Mouse (Mus musculus): Measurements from ENCODE around the gene Olfr508.
"Not testable (repeated sequence)": the region's sequence is repeated elsewhere in the genome, so short reads cannot be mapped to it uniquely, and the experiment has no call there.

Gene Olfr508

GRCm38 (mm10) chr7:108629694-108630093 is at the start of gene Olfr508:
Olfr508 (plus strand) TSS chr7:108629994.
- H3K4me1 ChIP-seq (replicated peaks; ENCODE audit: low read depth, low read length), result no peaks in the 10 kb centered on the region
- peaks cover 13% of the 10 kb centered on the region for H3K9me3 ChIP-seq (ENCODE audit: low read length)
- H3K27me3 ChIP-seq (ENCODE audit: insufficient read depth, low read length), result no peaks in the 10 kb centered on the region
- no peaks in the 10 kb centered on the region for H3K36me3 ChIP-seq (ENCODE audit: insufficient read depth, low read length)
- TF ChIP-seq NANOG (IDR thresholded peaks at IDR 0.05; ENCODE audit: borderline replicate concordance, low read length) (no peak), POU5F1 (IDR thresholded peaks at IDR 0.05; ENCODE audit: borderline replicate concordance, low read length) (no peak), CTCF (conservative IDR thresholded peaks at IDR 0.05; ENCODE audit: low read length) (no peak)
- no peak within 1 kb of the TSS for H3K4me3 ChIP-seq (replicated peaks; ENCODE audit: low read length)

GRCm38 (mm10) chr7:108589797-108590196 is 40.0 kb upstream of the Olfr508 start:
- no peak overlapping the region for H3K4me3 ChIP-seq (replicated peaks; ENCODE audit: low read length)
- H3K4me1 ChIP-seq (replicated peaks; ENCODE audit: low read depth, low read length), result no peaks in the 10 kb centered on the region
- no peak for TF ChIP-seq POU5F1 (IDR thresholded peaks at IDR 0.05; ENCODE audit: borderline replicate concordance, low read length)
- TF ChIP-seq NANOG (IDR thresholded peaks at IDR 0.05; ENCODE audit: borderline replicate concordance, low read length), result no peak
- no peak for TF ChIP-seq CTCF (conservative IDR thresholded peaks at IDR 0.05; ENCODE audit: low read length)
- no peaks in the 10 kb centered on the region for H3K27me3 ChIP-seq (ENCODE audit: insufficient read depth, low read length)
- no peaks in the 10 kb centered on the region for H3K36me3 ChIP-seq (ENCODE audit: insufficient read depth, low read length)
- H3K9me3 ChIP-seq (ENCODE audit: low read length), result peaks cover 4% of the 10 kb centered on the region

DNA sequence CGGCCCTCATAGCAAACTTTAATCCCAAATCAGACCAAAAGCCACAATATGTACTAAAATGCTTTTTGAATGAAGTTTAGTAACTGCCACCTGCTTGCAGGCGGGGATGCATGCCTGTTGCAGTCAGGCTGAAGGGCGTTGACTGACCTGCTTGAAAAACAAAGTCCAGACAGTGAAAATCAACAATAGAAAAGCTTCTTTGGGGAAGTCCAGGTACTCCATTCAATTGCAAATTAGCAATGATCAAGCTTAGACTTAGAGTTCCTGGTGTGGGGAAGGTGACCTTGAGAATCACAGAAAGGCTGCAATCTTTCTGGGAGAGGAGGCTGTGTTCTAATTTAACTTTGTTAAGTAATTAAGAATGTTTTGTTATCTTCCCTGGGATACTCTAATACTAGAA is 27.9 kb upstream of the Olfr508 start:
- H3K9me3 ChIP-seq (ENCODE audit: low read length), result peaks cover 71% of the 10 kb centered on the region
- H3K4me3 ChIP-seq (replicated peaks; ENCODE audit: low read length); H3K27me3 ChIP-seq (ENCODE audit: insufficient read depth, low read length); H3K4me1 ChIP-seq (replicated peaks; ENCODE audit: low read depth, low read length); H3K36me3 ChIP-seq (ENCODE audit: insufficient read depth, low read length): not testable (repeated sequence)
- TF ChIP-seq NANOG (IDR thresholded peaks at IDR 0.05; ENCODE audit: borderline replicate concordance, low read length), result peak; percentile 25; the same call in 1 of the 2 replicates

DNA sequence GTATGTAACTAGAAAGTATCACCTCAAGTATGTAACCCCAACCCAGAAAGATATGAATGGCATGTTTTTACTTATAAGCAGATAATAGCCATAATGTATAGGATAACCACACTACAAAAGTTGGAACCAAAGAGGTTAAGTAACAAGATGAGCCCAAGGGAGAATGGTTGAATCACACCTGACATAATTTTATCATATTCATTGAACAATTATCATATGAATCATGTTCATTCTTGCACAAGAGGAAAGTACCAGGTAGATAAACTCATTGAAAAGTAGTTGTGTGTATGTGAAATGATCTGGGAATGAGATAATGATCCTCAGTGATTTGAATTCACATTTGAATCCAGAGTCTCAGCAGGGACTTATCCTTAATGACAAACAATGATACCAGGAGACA is 19.3 kb upstream of the Olfr508 start, which contains the start of gene Olfr506:
Gene Olfr506 (plus strand): TSS at position 301 of the 400 bp plus-strand sequence.
- H3K4me1 ChIP-seq (replicated peaks; ENCODE audit: low read depth, low read length), result no peaks in the 10 kb centered on the region
- H3K4me3 ChIP-seq (replicated peaks; ENCODE audit: low read length), result no peak within 1 kb of the TSS
- H3K36me3 ChIP-seq (ENCODE audit: insufficient read depth, low read length), result peaks cover 3% of the 10 kb centered on the region
- TF ChIP-seq CTCF (conservative IDR thresholded peaks at IDR 0.05; ENCODE audit: low read length) (no peak), NANOG (IDR thresholded peaks at IDR 0.05; ENCODE audit: borderline replicate concordance, low read length) (no peak), POU5F1 (IDR thresholded peaks at IDR 0.05; ENCODE audit: borderline replicate concordance, low read length) (no peak)
- peaks cover 48% of the 10 kb centered on the region for H3K9me3 ChIP-seq (ENCODE audit: low read length)
- H3K27me3 ChIP-seq (ENCODE audit: insufficient read depth, low read length), result no peaks in the 10 kb centered on the region

- TF ChIP-seq POU5F1 (IDR thresholded peaks at IDR 0.05; ENCODE audit: borderline replicate concordance, low read length) (no peak), NANOG (IDR thresholded peaks at IDR 0.05; ENCODE audit: borderline replicate concordance, low read length) (peak; percentile 79)
- Histone ChIP-seq H3K4me3 (replicated peaks; ENCODE audit: low read length) (no peak overlapping the region), H3K36me3 (ENCODE audit: insufficient read depth, low read length) (peaks cover 3% of the 10 kb centered on the region), H3K27me3 (ENCODE audit: insufficient read depth, low read length) (no peaks in the 10 kb centered on the region), H3K4me1 (replicated peaks; ENCODE audit: low read depth, low read length) (peaks cover 10% of the 10 kb centered on the region; the same call in 1 of the 2 replicates), H3K9me3 (ENCODE audit: low read length) (peaks cover 32% of the 10 kb centered on the region)
These were observed 15.7 kb upstream of the Olfr508 start for GRCm38 (mm10) chr7:108614110-108614509.

DNA sequence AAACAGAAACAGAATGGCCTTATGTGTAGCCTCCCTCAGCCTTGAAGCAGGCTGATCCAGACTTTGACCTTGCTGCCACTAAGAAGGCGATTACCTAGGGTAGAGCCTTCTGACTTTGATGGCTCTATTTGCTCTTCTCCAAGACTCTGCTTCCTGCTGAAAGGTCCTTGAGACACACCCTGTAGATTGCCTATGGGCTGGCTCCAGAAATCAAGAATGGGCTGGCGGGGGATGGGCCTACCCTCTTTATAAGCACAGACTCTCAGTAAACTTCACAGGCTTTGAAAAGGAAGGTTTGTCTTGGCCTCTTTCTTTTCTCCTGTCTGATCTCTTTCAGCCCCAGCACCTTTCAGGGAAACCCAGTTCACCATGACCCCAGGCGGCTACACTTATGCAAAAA is 13.0 kb upstream of the Olfr508 start:
- H3K27me3 ChIP-seq (ENCODE audit: insufficient read depth, low read length); H3K4me1 ChIP-seq (replicated peaks; ENCODE audit: low read depth, low read length); H3K4me3 ChIP-seq (replicated peaks; ENCODE audit: low read length); H3K36me3 ChIP-seq (ENCODE audit: insufficient read depth, low read length): not testable (repeated sequence)
- peaks cover 32% of the 10 kb centered on the region for H3K9me3 ChIP-seq (ENCODE audit: low read length)
- TF ChIP-seq NANOG (IDR thresholded peaks at IDR 0.05; ENCODE audit: borderline replicate concordance, low read length), result peak; percentile 48; the same call in 1 of the 2 replicates

- Histone ChIP-seq H3K4me1 (replicated peaks; ENCODE audit: low read depth, low read length) (peaks cover 7% of the 10 kb centered on the region; the same call in 1 of the 2 replicates), H3K36me3 (ENCODE audit: insufficient read depth, low read length) (no peaks in the 10 kb centered on the region), H3K9me3 (ENCODE audit: low read length) (peaks cover 11% of the 10 kb centered on the region), H3K4me3 (replicated peaks; ENCODE audit: low read length) (no peak within 1 kb of the TSS), H3K27me3 (ENCODE audit: insufficient read depth, low read length) (no peaks in the 10 kb centered on the region)
- TF ChIP-seq CTCF (conservative IDR thresholded peaks at IDR 0.05; ENCODE audit: low read length) (no peak), NANOG (IDR thresholded peaks at IDR 0.05; ENCODE audit: borderline replicate concordance, low read length) (no peak), POU5F1 (IDR thresholded peaks at IDR 0.05; ENCODE audit: borderline replicate concordance, low read length) (no peak)
These were observed 8.3 kb upstream of the Olfr508 start, which contains the start of gene Olfr507 for GRCm38 (mm10) chr7:108621514-108621913. Olfr507 (plus strand) TSS chr7:108621814.

DNA sequence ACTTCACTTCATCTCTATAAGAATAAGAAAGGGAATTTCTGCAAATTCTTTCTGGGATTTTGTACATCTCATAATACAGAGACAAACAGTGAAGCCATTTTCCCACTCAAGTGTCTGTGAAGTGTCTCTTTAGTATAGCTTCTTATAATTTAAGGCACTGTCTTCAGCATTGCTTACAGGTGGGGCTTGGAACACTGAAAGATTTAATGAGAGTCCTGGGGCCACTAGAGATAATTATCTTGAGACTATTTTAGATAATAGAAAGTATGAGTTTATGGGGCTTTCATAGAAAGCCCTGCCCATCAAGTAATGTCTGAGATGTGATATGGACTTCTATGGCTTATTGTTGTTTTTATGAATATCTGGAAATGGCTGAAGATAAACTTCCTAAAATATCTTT is 22.0 kb downstream of the Olfr508 start, which contains the start of gene Olfr509:
Gene Olfr509 (minus strand): TSS at position 101 of the 400 bp plus-strand sequence.
- H3K4me1 ChIP-seq (replicated peaks; ENCODE audit: low read depth, low read length), result no peaks in the 10 kb centered on the region
- H3K27me3 ChIP-seq (ENCODE audit: insufficient read depth, low read length), result no peaks in the 10 kb centered on the region
- no peaks in the 10 kb centered on the region for H3K36me3 ChIP-seq (ENCODE audit: insufficient read depth, low read length)
- H3K4me3 ChIP-seq (replicated peaks; ENCODE audit: low read length), result no peak within 1 kb of the TSS
- no peak for TF ChIP-seq NANOG (IDR thresholded peaks at IDR 0.05; ENCODE audit: borderline replicate concordance, low read length)
- TF ChIP-seq CTCF (conservative IDR thresholded peaks at IDR 0.05; ENCODE audit: low read length), result no peak
- TF ChIP-seq POU5F1 (IDR thresholded peaks at IDR 0.05; ENCODE audit: borderline replicate concordance, low read length), result no peak
- H3K9me3 ChIP-seq (ENCODE audit: low read length), result peaks cover 6% of the 10 kb centered on the region; the same call in 1 of the 2 replicates

- Histone ChIP-seq H3K9me3 (ENCODE audit: low read length) (peaks cover 9% of the 10 kb centered on the region), H3K4me1 (replicated peaks; ENCODE audit: low read depth, low read length) (peaks cover 12% of the 10 kb centered on the region), H3K4me3 (replicated peaks; ENCODE audit: low read length) (no peak overlapping the region), H3K27me3 (ENCODE audit: insufficient read depth, low read length) (no peaks in the 10 kb centered on the region), H3K36me3 (ENCODE audit: insufficient read depth, low read length) (peaks cover 4% of the 10 kb centered on the region)
- TF ChIP-seq POU5F1 (IDR thresholded peaks at IDR 0.05; ENCODE audit: borderline replicate concordance, low read length), result no peak
- peak; percentile 97 for TF ChIP-seq NANOG (IDR thresholded peaks at IDR 0.05; ENCODE audit: borderline replicate concordance, low read length)
These were observed 32.6 kb downstream of the Olfr508 start for GRCm38 (mm10) chr7:108662419-108662818.

Measured in E14TG2a.4 (cell line).